Mouse (Mus musculus): ENCODE measurements around the gene Dhx33.

Dhx33 gene

GRCm38 (mm10) chr11:71004316-71004773, at the start of gene Dhx33:
TSS of gene Dhx33 (minus strand) at chr11:71004437.
- peak; percentile 96 for DNase-seq (ENCODE audit: low spot score)

- DNase-seq (ENCODE audit: low spot score) = no peak
These were observed 48.3 kb upstream of the Dhx33 start for GRCm38 (mm10) chr11:71052554-71052953.

GRCm38 (mm10) chr11:71039526-71040298, 35.5 kb upstream of the Dhx33 start:
- DNase-seq (ENCODE audit: low spot score) = no peak

- no peak for DNase-seq (ENCODE audit: low spot score)
These were observed 29.0 kb upstream of the Dhx33 start, which contains the start of gene 6330403K07Rik for GRCm38 (mm10) chr11:71033163-71033761. TSS of gene 6330403K07Rik (minus strand) at chr11:71033513.

- DNase-seq (ENCODE audit: low spot score) = no peak
These were observed 28.4 kb upstream of the Dhx33 start for GRCm38 (mm10) chr11:71032491-71033162.

GRCm38 (mm10) chr11:71032070-71032469, 27.8 kb upstream of the Dhx33 start:
- DNase-seq (ENCODE audit: low spot score) = no peak

- DNase-seq (ENCODE audit: low spot score) = no peak
These were observed 25.3 kb upstream of the Dhx33 start for GRCm38 (mm10) chr11:71029403-71030118.

- no peak for DNase-seq (ENCODE audit: low spot score)
These were observed 24.0 kb upstream of the Dhx33 start for GRCm38 (mm10) chr11:71028280-71028679.

GRCm38 (mm10) chr11:71019201-71020068, 15.2 kb upstream of the Dhx33 start, which contains the start of the genes Mis12 and Derl2:
TSS of gene Mis12 (plus strand) at chr11:71019611.
TSS of gene Derl2 (minus strand) at chr11:71019841.
- peak; percentile 98 for DNase-seq (ENCODE audit: low spot score)

- DNase-seq (ENCODE audit: low spot score) = no peak
These were observed 14.4 kb upstream of the Dhx33 start for GRCm38 (mm10) chr11:71018416-71019200.

- no peak for DNase-seq (ENCODE audit: low spot score)
These were observed 12.8 kb upstream of the Dhx33 start for GRCm38 (mm10) chr11:71017051-71017450.

- no peak for DNase-seq (ENCODE audit: low spot score)
These were observed 8.5 kb upstream of the Dhx33 start for GRCm38 (mm10) chr11:71012743-71013142.

GRCm38 (mm10) chr11:71008321-71008720, 4.1 kb upstream of the Dhx33 start:
- no peak for DNase-seq (ENCODE audit: low spot score)

GRCm38 (mm10) chr11:71007831-71008230, 3.6 kb upstream of the Dhx33 start:
- DNase-seq (ENCODE audit: low spot score) = no peak

GRCm38 (mm10) chr11:71007026-71007425, 2.8 kb upstream of the Dhx33 start:
- no peak for DNase-seq (ENCODE audit: low spot score)

GRCm38 (mm10) chr11:71005046-71005445, 809 bp upstream of the Dhx33 start:
- DNase-seq (ENCODE audit: low spot score) = peak; percentile 28

GRCm38 (mm10) chr11:71003611-71004315, 474 bp downstream of the Dhx33 start:
- peak; percentile 49 for DNase-seq (ENCODE audit: low spot score)

GRCm38 (mm10) chr11:71001167-71001566, 3.1 kb downstream of the Dhx33 start:
- DNase-seq (ENCODE audit: low spot score) = no peak

GRCm38 (mm10) chr11:70982557-70983228, 21.5 kb downstream of the Dhx33 start, which contains the start of gene C1qbp:
TSS of gene C1qbp (minus strand) at chr11:70983026.
- DNase-seq (ENCODE audit: low spot score) = peak; percentile 86

Data from c-Kit-positive CD71-positive TER-119-positive erythroid progenitor cells, embryonic 14.5 days (primary cell).